Comparison of ENCODE assay signal across 29 mouse cellular contexts in genomic region chr9:74915611-74916010, GRCm38 (mm10). TPM values are rescaled to one million over a fixed set of nuclear protein-coding genes. Genes with fewer than 3 reads are reported as not detected.
"Had no signal": no experiment of that assay in that cellular context is flagged by ENCODE, and none has a peak within 500 bp of the region (broad histone marks: within the 10 kb centered on the region; RNA-seq: fewer than 3 reads in every experiment).

No protein-coding gene starts in this region.

- H3K27me3 ChIP-seq: heart, embryonic 12.5 days; hindbrain, embryonic 12.5 days; intestine, embryonic 15.5 days; limb, embryonic 13.5 days; limb, embryonic 15.5 days; liver, embryonic 12.5 days had no signal

- H3K4me1 ChIP-seq: hindbrain, embryonic 10.5 days; liver, embryonic 12.5 days had no signal

- H3K27ac ChIP-seq: gastrocnemius, adult 2 months; heart, embryonic 10.5 days; hindbrain, embryonic 10.5 days; hindbrain, embryonic 12.5 days; hindbrain, embryonic 14.5 days; intestine, embryonic 15.5 days; layer of hippocampus, adult 2 months; limb, embryonic 13.5 days; limb, embryonic 15.5 days; liver, embryonic 12.5 days; liver, embryonic 14.5 days had no signal

- ATAC-seq: hindbrain, embryonic 16.5 days; inflammation-experienced regulatory T-cells, adult 6 months; intestine, embryonic 15.5 days; intestine, postnatal 0 days; liver, embryonic 12.5 days had no signal

- DNase-seq: gastrocnemius, adult 2 months; gastrocnemius, postnatal 10 days; gastrocnemius, postnatal 25 days; heart, adult 18-20 months; heart, postnatal 10 days; heart, postnatal 4 days; kidney, postnatal 10 days; layer of hippocampus, postnatal 36 days; left cerebral cortex, postnatal 4 days had no signal

- H3K4me3 ChIP-seq: gastrocnemius, adult 2 months; heart, embryonic 10.5 days; heart, embryonic 12.5 days; hindbrain, embryonic 10.5 days; hindbrain, embryonic 12.5 days; intestine, embryonic 15.5 days; layer of hippocampus, adult 2 months; limb, embryonic 13.5 days; limb, embryonic 15.5 days; liver, embryonic 12.5 days had no signal

- H3K36me3 ChIP-seq: heart, embryonic 10.5 days; heart, embryonic 12.5 days; hindbrain, embryonic 10.5 days; hindbrain, embryonic 12.5 days; intestine, embryonic 15.5 days; limb, embryonic 13.5 days; limb, embryonic 15.5 days; liver, embryonic 12.5 days had no signal

- H3K9ac ChIP-seq: heart, embryonic 12.5 days; hindbrain, embryonic 12.5 days; hindbrain, embryonic 14.5 days; intestine, embryonic 15.5 days; limb, embryonic 13.5 days; limb, embryonic 15.5 days; liver, embryonic 12.5 days; liver, embryonic 14.5 days had no signal

- H3K9me3 ChIP-seq: heart, embryonic 10.5 days; intestine, embryonic 15.5 days; limb, embryonic 15.5 days; liver, embryonic 12.5 days had no signal

- H3K4me2 ChIP-seq: heart, embryonic 12.5 days; hindbrain, embryonic 12.5 days; hindbrain, embryonic 14.5 days; intestine, embryonic 15.5 days; limb, embryonic 13.5 days; limb, embryonic 15.5 days; liver, embryonic 12.5 days had no signal

RNA-seq across cellular contexts. Expression of gene Onecut1, which starts 53.9 kb away (rescaled TPM):
- total RNA-seq: gastrocnemius, adult 2 months; gastrocnemius, postnatal 10 days; gastrocnemius, postnatal 25 days; gastrocnemius, postnatal 4 days; granulocyte monocyte progenitor cell, adult 5-6 weeks; heart, adult 18-20 months; heart, adult 8-10 months; heart, postnatal 10 days; heart, postnatal 25 days; heart, postnatal 4 days had no signal
- polyA plus RNA-seq: heart, embryonic 14.5 days; heart, embryonic 16.5 days; inflammation-experienced regulatory T-cells, adult 6 months had no signal
